8 mouse cellular contexts compared by ENCODE assay signal in genomic region chr8:46941295-46941694, GRCm38 (mm10). TPM values are rescaled to one million over a fixed set of nuclear protein-coding genes. Genes with fewer than 3 reads are reported as not detected.
DNase-seq lines count a peak whose midpoint lies in the region; ATAC-seq lines count a peak whose summit lies in the region.

No protein-coding gene starts in this region.

- intact Hi-C loops in left cerebral cortex, postnatal 14 days (cut with DNase I): no loop called here

- peak; percentile 80 for ATAC-seq in erythroblast, adult 5-6 weeks (replicated peaks; ENCODE audit: low FRiP score, poor library complexity, severe bottlenecking)
- ATAC-seq in megakaryocyte, adult 5-6 weeks (ENCODE audit: poor library complexity, severe bottlenecking): peak; percentile 97

- DNase-seq in gastrocnemius, adult 18-20 months (ENCODE audit: low spot score): peak; percentile 56
- no peak for DNase-seq in gastrocnemius, postnatal 4 days (ENCODE audit: low spot score in 2 of 2)
- DNase-seq in B cell, adult 2 months: peak; percentile 74 to 83
- peak; percentile 88 for DNase-seq in kidney, adult 11 months
- no peak for DNase-seq in left cerebral cortex, postnatal 14 days (ENCODE audit: low spot score in 2 of 2)
- no peak for DNase-seq in cerebellum, postnatal 14 days

RNA-seq across cellular contexts. Expression of gene Enpp6, which starts 45.4 kb away (rescaled TPM):
- under 1 TPM; 0.41 to 0.62 TPM for total RNA-seq in gastrocnemius, adult 18-20 months (2021)
- under 1 TPM; 0.25 to 0.36 TPM for total RNA-seq in gastrocnemius, postnatal 4 days (2021)
- total RNA-seq in erythroblast, adult 5-6 weeks (2015; ENCODE audit: low replicate concordance): 1.5 TPM in 1 of 2 replicates, not detected in the other
- total RNA-seq in erythroblast, adult 5-6 weeks (2017; ENCODE audit: low replicate concordance): 3.1 TPM in 1 of 2 replicates, not detected in the other
- total RNA-seq in megakaryocyte, adult 5-6 weeks (2015): not detected in 2 replicates
- 0.20 TPM in 1 of 2 replicates, not detected in the other for total RNA-seq in megakaryocyte, adult 5-6 weeks (2017)
- 10 to 100 TPM; 12.1 to 16.3 TPM for total RNA-seq in left cerebral cortex, postnatal 14 days (2021)

Comparison
In these comparisons a context has a peak if more than half of its experiments do, and no peak if none do; other contexts are left out.
1. DNase-seq: peak in gastrocnemius, adult 18-20 months (single experiment), B cell, adult 2 months (2 of 2) and kidney, adult 11 months (single experiment); none in gastrocnemius, postnatal 4 days (0 of 2), left cerebral cortex, postnatal 14 days (0 of 2) and cerebellum, postnatal 14 days (0 of 2).